Mouse (Mus musculus): ENCODE results near the gene Mcoln2.

Gene Mcoln2

GRCm38 (mm10) chr3:146225061-146225761, 75.6 kb downstream of the Mcoln2 start:
- no peak for DNase-seq (ENCODE audit: low spot score in 2 of 2)

GRCm38 (mm10) chr3:146227427-146227826, 77.8 kb downstream of the Mcoln2 start:
- no peak for DNase-seq (ENCODE audit: low spot score in 2 of 2)

- DNase-seq (ENCODE audit: low spot score in 2 of 2): no peak
Measured at GRCm38 (mm10) chr3:146228559-146229310, 79.1 kb downstream of the Mcoln2 start.

GRCm38 (mm10) chr3:146232708-146233107, 83.1 kb downstream of the Mcoln2 start:
- no peak for DNase-seq (ENCODE audit: low spot score in 2 of 2)

GRCm38 (mm10) chr3:146233741-146234140, 84.1 kb downstream of the Mcoln2 start:
- DNase-seq (ENCODE audit: low spot score in 2 of 2): no peak

- no peak for DNase-seq (ENCODE audit: low spot score in 2 of 2)
Measured at GRCm38 (mm10) chr3:146234530-146234929, 84.9 kb downstream of the Mcoln2 start.

- DNase-seq (ENCODE audit: low spot score in 2 of 2): no peak
Measured at GRCm38 (mm10) chr3:146236280-146236679, 86.6 kb downstream of the Mcoln2 start.

GRCm38 (mm10) chr3:146237676-146238075, 88.0 kb downstream of the Mcoln2 start:
- no peak for DNase-seq (ENCODE audit: low spot score in 2 of 2)

- no peak for DNase-seq (ENCODE audit: low spot score in 2 of 2)
Measured at GRCm38 (mm10) chr3:146244630-146245029, 95.0 kb downstream of the Mcoln2 start.
